Mouse (Mus musculus): ENCODE measurements around the gene Rap1a.
A peak's percentile ranks its signal among the peaks of the same experiment; 100 is the strongest.

The Rap1a gene

GRCm38 (mm10) chr3:105801191-105802166 is at the start of gene Rap1a:
TSS of gene Rap1a (minus strand) at chr3:105801336.
- DNase-seq, result peak; percentile 88

GRCm38 (mm10) chr3:105846294-105847069 is 45.3 kb upstream of the Rap1a start:
- DNase-seq, result no peak

DNA sequence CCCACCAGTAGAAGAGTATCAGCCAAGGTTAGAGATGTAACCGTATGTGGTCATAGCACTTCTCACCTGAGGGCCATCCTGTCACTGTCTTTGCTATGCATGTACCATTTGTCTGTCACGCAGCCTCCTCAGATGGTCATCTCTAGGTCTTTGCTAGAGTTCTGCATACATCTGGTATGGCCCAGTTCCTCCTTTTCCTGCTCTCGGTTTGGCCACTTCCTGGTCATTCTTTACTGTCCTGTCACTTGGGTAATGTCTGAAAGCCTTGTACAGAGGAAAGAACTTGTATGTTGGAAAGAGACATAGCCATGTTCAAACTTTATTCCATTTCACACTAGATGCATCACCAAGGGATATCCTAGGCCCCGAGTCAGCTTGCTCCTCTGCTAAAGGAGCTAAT is 38.7 kb upstream of the Rap1a start:
- no peak for DNase-seq

- no peak for DNase-seq
Observed at GRCm38 (mm10) chr3:105838655-105839054, 37.5 kb upstream of the Rap1a start.

- DNase-seq, result no peak
Observed at GRCm38 (mm10) chr3:105836883-105837282, 35.7 kb upstream of the Rap1a start.

DNA sequence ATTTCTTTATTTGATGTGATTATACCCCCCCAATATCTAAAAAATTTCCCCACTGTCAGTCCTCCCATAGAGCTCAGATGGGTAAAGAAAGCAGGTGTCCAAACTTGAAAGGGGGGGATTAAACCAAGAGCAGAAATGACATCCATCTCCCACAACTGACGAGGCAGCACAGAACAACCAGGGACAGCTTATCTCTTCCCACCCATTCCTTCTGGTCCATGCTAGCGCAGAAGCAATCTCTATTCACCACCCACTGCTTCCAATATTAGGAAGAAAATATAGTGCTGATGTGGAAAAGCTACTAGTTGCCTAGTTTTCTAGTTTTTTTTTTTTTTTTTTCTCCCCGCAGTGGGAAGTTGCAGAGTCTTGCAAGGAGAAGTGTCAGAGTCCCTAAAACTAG is 34.7 kb upstream of the Rap1a start:
- DNase-seq, result no peak

DNA sequence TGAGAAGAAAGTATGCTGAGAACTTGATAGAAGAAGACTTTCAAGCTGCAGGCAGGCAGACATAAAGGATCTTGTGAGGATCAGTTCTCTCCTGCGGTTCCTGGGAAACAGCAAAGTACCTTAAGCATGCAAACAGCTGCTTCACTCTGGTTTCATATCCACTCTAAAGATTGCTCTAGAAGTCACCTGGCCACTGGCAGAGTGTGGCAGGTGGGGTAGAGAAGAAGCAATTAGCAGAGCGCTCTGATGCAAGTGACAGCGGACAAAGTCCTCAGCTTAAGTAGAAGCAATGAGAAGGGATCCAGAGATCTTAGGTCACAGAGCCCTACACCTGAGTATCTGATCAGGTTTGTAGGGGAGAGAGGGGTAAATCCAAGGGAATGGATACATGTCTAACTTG is 30.4 kb upstream of the Rap1a start:
- DNase-seq, result no peak

DNA sequence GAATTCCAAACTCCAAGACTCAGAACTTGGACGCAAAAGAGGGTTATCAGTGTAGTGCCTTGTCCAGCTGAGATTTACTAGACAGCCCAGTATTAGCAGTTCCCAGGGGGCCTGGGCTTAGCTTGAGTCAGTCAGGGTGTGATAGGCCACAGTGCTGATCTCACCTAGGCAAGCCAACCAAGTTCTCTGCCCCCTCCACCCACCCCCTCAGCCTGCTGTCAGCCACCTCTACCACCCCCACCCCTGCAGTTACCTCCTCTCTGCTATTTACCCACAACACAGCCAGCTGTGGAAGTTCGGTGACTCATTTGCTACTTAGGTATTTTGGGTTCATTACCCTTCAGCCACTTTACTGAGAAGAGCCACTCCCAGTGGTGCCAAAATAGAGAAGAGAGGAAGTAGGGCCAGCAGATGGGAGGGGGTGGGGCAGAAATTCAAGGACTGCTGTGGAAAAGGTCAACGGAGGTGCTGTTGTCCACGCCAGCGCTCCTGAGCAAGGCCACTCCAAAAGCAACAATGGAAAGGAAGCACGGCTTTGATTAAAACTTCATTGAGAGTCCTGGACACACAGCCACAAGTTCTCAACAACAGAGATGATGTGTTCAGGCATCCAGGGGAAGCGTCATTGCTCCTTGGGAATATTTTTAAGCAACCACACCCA is 24.5 kb upstream of the Rap1a start:
- peak; percentile 61 for DNase-seq

DNA sequence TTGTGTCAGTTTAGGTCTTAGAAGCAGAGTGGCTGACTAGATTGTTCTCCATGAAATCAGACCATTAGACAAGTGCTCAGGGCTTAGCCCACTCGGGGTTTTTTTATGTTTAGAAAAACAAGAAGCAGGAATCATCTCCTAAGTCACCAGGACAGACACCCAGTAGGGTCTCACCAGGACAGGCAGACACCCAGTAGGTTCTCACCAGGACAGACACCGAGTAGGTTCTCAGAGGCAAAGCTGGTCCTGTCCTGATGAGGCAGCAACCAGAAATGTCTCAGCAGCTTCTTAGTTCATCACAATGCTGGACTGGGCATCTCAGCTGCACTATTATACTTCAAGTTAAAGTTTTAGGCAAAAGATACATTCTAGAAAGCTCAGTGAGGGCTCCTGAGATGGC is 23.6 kb upstream of the Rap1a start:
- no peak for DNase-seq

DNA sequence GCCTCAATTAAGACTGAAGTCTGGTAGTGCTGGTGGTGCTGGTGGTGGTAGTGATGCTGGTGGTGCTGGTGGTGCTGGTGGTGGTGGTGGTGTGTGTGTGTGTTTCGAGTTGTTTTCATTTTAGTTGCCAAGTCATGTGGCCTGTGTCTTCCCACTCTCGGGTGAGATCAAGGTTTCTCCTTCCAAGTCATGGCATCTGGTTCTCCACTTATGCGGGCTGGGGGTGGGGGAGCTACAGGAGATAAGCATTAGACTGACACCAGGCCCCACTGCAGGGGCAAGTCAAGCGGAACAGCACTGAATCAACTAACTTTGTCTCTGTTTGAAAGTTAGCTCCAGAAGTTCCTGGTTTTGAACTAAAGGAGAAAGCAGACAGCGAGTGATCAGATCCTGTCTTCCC is 23.0 kb upstream of the Rap1a start:
- DNase-seq, result no peak

DNA sequence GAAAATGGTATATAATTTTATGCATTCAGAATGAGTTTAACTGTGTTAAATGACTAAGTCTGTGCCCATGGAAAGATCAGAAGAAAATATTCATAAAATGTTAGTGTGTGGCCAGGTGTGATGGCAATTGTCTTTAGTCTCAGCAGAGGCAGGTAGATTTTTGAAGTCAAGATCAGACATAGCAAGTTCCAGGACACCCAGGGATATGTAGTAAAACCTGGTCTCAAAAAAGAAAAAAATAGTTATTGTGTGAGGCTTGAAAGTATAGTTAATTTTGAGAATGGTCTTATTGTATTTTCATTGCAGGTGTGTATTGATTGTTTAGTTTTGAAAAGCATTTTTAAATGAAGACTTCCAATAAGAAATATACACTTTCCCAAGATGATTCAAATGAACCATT is 22.5 kb upstream of the Rap1a start:
- no peak for DNase-seq

DNA sequence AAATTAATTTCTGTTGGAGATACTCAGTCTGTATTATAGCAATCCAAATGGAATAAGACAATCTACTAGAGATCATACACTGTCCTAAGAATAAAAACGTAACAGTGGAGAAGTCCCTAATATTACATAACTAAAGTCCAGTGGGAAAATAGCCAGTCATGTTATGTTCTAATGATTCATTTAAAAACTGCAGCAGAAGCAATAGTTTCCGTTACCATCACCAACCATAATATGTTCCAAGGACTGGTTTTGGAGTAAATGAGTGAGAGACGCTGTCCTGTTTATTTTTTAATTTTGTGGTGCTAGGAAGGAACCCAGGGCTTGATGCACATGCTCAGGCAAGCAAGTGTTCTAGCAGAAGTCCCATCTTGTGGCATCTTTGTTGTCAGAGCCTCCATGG is 20.4 kb upstream of the Rap1a start:
- no peak for DNase-seq

- no peak for DNase-seq
Observed at GRCm38 (mm10) chr3:105820272-105820671, 19.1 kb upstream of the Rap1a start.

DNA sequence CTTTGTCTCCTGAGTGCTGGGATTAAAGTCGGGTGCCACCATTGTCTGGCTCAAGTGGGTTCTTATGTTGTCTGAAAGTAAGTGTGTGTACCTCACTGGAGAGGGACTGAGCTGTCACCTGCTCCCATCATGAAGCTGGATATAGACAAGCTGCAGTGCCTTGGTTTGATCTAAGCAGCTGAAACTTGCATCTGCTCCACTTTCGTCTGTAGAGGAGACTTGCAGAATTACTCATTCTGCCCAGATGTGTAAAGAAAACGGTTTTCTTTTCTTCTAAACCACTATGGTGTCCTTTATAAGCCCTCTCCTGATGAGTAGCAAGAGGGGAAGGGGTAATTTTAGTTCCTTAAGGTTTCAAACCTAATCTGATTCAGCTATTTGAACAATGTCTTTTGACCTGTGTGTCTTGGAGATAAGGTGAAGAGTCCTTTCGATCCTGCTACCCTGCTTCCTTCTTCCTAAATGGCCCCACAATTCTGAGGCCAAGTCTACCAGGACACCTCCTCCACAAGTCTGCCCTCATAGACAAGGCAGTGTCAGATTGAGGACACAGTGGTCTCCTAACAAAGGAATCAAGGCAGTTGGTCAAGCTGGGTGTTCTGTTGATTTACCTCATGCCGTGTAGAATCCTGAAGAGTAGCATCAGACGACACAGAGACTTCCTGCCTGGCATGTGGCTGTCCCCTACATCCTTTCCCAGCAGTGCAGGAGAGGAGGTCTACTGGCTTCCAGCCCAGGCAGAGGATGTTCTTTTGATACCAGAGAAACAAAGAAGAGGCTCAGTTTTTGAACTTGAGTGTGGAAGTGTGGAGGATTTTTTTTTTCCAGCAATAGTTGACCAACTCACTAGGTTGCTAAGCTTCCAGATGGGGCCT is 17.2 kb upstream of the Rap1a start:
- DNase-seq, result peak; percentile 55

- no peak for DNase-seq
Observed at GRCm38 (mm10) chr3:105816089-105816488, 15.0 kb upstream of the Rap1a start.

- DNase-seq, result no peak
Observed at GRCm38 (mm10) chr3:105815236-105815904, 14.2 kb upstream of the Rap1a start.

- no peak for DNase-seq
Observed at GRCm38 (mm10) chr3:105811146-105811545, 10.0 kb upstream of the Rap1a start.

GRCm38 (mm10) chr3:105808179-105809037 is 7.3 kb upstream of the Rap1a start:
- DNase-seq, result no peak

DNA sequence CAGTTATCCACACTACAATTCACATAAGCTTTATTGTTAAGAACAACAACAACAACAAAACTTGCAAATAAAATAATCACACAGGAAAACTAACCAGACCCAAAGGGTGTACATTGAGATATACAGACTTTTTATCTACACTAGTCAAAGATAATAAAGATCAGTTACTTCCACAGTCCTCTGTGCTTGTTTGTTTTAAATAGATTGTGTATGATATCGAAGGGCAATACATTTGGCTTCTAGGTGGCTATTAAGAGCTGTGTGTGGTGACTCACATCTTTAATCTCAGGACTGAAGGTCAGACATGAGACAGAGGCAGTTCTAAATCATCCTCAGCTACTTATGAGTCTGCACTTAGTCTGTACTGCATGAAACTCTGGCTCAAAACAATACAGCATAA is 6.5 kb upstream of the Rap1a start:
- DNase-seq, result no peak

DNA sequence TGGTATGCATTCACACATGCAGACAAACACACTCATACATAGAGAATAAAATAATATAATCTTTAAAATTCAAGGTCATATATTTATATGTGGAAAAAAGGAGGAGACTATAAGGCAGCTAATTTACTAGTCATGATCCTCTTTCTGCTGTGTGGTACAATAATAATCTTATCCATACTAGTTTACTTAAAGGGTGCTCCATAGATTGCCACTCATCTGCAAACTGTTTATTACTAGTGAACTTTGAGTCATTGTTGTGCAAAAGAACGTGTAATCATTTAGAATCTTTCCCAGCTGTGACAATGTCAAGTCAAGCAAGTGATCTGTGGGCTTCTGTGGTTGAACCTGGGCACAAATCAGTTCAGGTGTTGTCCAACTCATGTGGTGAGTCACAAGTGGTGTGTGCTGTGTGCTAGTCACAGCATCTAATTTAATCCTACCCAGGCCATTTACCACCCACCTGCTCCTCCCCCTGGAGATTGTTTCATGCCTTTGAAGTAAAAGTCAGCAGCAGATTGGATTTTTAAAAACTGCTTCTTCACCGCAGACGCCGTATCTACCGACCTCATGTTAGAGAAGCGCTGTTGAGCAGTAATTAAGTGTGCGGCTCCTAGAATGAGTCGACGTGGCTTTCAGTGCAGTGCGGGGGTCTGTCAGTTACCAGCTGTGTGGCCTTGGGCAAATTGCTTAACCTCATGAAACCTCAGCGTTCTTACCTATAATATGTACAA is 5.5 kb upstream of the Rap1a start:
- DNase-seq, result no peak

Measured in kidney, postnatal 14 days (tissue).